Mouse (Mus musculus) small intestine, adult 2 months (tissue): ENCODE data around the gene Lin28a. TPM values are rescaled to one million over a fixed set of nuclear protein-coding genes. Genes with fewer than 3 reads are reported as not detected.
A peak's percentile ranks its signal among the peaks of the same experiment; 100 is the strongest.

Source experiments
- H3K27ac ChIP-seq: fragments of 200-500 bp; 2 replicates; pipeline ENCODE4 v1.5.1; 2012; ENCODE audit warnings: low read depth, low read length, control low read depth, inconsistent platforms; ENCODE audit not compliant: insufficient read depth
- H3K27me3 ChIP-seq: fragments of 200-500 bp; 2 replicates; pipeline ENCODE4 v1.6.1; 2012; ENCODE audit warnings: mild to moderate bottlenecking, moderate library complexity, low read length, inconsistent platforms; ENCODE audit not compliant: control insufficient read depth, insufficient read depth
- H3K36me3 ChIP-seq: fragments of 200-500 bp; 2 replicates; pipeline ENCODE4 v1.6.1; 2012; ENCODE audit warnings: mild to moderate bottlenecking, low read length, control low read depth, inconsistent platforms; ENCODE audit not compliant: control insufficient read depth, insufficient read depth
- H3K4me1 ChIP-seq: fragments of 200-500 bp; 2 replicates; pipeline ENCODE4 v1.6.1; 2012; ENCODE audit warnings: low read length, inconsistent platforms, mixed read lengths; ENCODE audit not compliant: control insufficient read depth, insufficient read depth, insufficient read length
- H3K4me3 ChIP-seq: fragments of 200-500 bp; 2 replicates; pipeline ENCODE4 v1.5.1; 2012; ENCODE audit warnings: low read depth, mild to moderate bottlenecking, control low read depth, inconsistent platforms, low read length, moderate library complexity
- CTCF ChIP-seq: fragments of 200-500 bp; IDR thresholded peaks from 2 replicates; pipeline ENCODE4 v1.5.1; 2012; ENCODE audit warnings: low read depth, mild to moderate bottlenecking, control low read depth, inconsistent platforms, low read length, moderate library complexity, mixed read lengths; ENCODE audit not compliant: insufficient replicate concordance, insufficient read length; ENCODE audit errors: extremely low read depth
- POLR2A ChIP-seq: fragments of 200-500 bp; IDR thresholded peaks from 2 replicates; pipeline ENCODE4 v1.6.1; 2012; ENCODE audit warnings: low read depth, mild to moderate bottlenecking, control low read depth, inconsistent platforms, low read length, moderate library complexity
- WGBS: fragments of 180-500 bp; shearing (Covaris S2); methylation state at CpG from one replicate; pipeline ENCODE4 v1.1.7; 2018; 5-methylcytosine and 5-hydroxymethylcytosine counted together
- polyA plus RNA-seq: library from polyadenylated mRNA; depleted of rRNA; stranded (reverse); fragments of >200 nt; gene quantifications from 2 replicates; pipeline ENCODE4 v1.2.3, GENCODE M21; 2012

Lin28a gene
- polyA plus RNA-seq, 1 experiment, result not detected

DNA sequence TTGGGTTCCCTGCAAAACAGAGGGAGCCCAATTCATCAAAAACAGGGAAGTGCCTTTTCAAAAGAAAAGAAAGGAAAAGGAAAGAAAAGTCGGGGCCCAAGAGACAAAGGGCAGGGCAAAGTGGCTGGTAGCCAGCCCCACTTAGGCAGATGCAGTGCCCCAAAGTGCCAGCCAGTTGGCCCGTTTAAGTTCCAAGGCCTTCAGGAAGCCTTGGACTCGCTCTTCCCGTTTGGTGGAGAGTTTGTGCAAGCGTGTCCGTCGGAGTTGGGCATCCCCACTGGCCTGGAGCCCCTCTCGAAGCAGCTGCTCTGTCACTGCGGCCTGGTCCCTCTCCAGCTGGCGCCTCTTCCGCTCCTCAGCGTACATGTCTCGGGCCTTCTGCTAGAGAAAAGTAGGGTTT lies 47.8 kb downstream of the Lin28a start:
- 63% methylated on average over 13 of the region's 13 CpGs for WGBS

DNA sequence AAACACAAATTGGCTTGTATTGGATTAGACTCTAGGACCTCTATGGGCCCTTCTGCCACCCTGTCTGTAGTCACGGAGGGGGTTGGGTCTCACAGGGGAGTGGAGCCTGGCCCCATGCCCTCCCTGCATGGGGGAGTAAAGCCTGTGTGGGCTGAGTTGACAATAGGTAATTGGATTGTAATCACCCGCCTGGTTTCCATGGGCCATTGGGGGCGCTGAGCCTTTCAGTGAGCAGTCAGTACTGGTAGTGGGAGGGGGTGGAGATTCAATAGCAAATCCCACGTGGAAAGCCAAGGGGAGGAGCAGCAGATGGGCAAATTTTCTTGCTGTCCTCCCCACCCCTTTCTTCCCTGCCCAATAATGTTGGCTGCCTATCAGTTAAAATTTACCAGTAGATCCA lies 48.4 kb downstream of the Lin28a start:
- Histone ChIP-seq H3K4me3 (no peak overlapping the region), H3K27ac (no peak overlapping the region), H3K27me3 (no peaks in the 10 kb centered on the region), H3K36me3 (peaks cover 7% of the 10 kb centered on the region; the same call in 1 of the 2 replicates), H3K4me1 (peaks cover 7% of the 10 kb centered on the region; the same call in 1 of the 2 replicates)
- WGBS, result 64% methylated on average over 4 of the region's 4 CpGs
- TF ChIP-seq POLR2A (no peak), CTCF (no peak)

More for the DNA sequence above, 47.8 kb downstream of the Lin28a start:
- Histone ChIP-seq H3K4me1 (peaks cover 7% of the 10 kb centered on the region; the same call in 1 of the 2 replicates), H3K4me3 (no peak overlapping the region), H3K36me3 (0 out of 2 replicates have a peak, but pooled peaks cover 3% of the 10 kb centered on the region), H3K27me3 (no peaks in the 10 kb centered on the region), H3K27ac (no peak overlapping the region)
- no peak for TF ChIP-seq CTCF
- no peak for TF ChIP-seq POLR2A

DNA sequence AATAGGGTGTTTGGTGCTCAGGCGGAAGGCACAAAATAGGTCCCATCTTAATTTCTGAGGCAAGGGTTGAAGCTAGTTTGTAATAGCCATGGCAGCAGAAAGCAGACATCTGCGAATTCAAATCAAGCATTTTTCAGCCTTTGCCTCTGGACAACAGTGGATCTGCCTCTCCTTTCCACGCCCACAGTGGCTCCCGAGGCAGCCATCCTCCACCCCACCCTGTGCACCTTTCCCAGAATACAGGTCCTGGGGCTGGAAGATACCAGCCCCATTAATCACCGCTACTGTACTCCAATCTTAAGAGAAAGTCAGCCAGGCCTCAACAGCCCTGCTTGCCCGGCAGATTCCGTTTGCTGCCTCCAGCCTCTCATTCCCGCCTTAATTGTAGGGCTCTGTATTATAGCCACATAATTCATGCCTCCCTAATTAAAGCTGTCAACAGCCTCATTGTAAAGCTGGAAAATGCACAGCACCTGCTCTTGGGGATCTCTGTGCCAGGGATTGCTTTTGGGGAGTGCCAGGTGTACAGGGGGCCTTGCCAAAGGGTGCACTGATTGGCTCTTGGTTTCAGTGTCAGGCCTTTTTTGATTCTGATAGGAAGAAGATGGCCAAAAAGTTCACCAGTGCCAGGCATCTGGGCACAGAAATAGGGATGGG lies 49.4 kb downstream of the Lin28a start:
- H3K36me3 ChIP-seq, result peaks cover 10% of the 10 kb centered on the region
- 45% methylated on average over 8 of the region's 8 CpGs for WGBS
- no peak for TF ChIP-seq POLR2A
- TF ChIP-seq CTCF, result no peak
- peaks cover 7% of the 10 kb centered on the region; the same call in 1 of the 2 replicates for H3K4me1 ChIP-seq
- H3K27me3 ChIP-seq, result no peaks in the 10 kb centered on the region
- no peak overlapping the region for H3K4me3 ChIP-seq
- no peak overlapping the region for H3K27ac ChIP-seq

DNA sequence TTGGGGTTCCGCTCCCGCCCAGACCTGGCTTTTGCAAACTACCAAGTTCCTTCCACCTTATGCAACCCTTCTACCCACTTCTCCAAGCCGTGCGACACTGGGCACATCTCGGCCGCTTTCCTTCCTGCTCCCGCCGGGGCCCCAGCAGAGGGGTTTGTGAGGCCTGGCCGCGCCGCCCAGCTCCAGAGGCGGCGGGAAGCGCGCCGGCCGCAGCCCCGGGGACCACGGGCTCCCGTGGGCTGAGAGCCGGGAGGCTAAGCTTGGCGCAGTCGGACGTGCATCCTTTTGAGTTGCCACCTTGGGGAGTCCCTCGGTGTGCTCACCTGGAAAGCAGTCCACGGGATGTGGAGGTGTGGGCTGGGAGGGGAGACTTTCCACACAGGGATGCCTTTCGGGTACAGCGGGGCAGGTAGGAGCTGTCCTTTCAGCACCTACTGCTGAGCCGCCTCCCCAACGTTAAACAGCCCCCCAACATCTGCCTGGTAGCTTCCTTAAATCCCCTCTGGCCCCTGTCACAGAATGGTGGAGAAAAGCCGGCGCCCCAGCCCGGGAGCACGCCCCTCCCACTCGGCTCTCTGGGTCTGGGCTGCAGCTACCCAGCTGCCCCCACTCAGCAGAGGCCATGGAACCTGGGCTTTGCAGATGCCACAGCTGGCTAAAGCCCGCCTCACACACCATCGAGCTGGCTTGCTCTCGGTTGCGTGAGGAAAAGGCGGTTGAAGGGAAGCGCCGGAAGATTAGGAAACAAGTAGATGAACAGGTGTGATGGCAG lies 50.3 kb downstream of the Lin28a start, which contains the start of gene Hmgn2:
TSS of gene Hmgn2 (minus strand) at position 501 of the 772 bp plus-strand sequence.
- Histone ChIP-seq H3K27ac (peak within 1 kb of the TSS; percentile 92), H3K27me3 (no peaks in the 10 kb centered on the region), H3K4me1 (peaks cover 7% of the 10 kb centered on the region; the same call in 1 of the 2 replicates), H3K36me3 (peaks cover 16% of the 10 kb centered on the region), H3K4me3 (peak within 1 kb of the TSS; percentile 98)
- TF ChIP-seq POLR2A (no peak), CTCF (no peak)
- under 1% methylated on average over 42 of the region's 42 CpGs for WGBS

DNA sequence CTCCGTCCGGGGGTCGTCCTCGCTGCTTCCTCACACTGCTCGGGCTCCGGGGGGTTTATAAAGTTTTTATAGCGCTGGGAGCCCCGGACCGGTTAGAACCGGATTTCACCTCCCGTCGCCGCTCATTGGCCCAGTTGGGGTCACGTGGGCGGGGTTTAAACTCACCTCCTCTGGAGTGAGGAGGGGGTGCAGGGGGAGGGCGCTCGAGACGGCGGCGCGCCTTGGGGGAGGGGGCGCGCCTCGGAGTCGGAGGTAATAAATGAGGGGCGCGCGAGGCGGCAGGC lies 50.8 kb downstream of the Lin28a start:
- peaks cover 16% of the 10 kb centered on the region for H3K36me3 ChIP-seq
- peak overlapping the region; percentile 98 for H3K4me3 ChIP-seq
- H3K27ac ChIP-seq, result peak overlapping the region; percentile 92
- H3K4me1 ChIP-seq, result peaks cover 7% of the 10 kb centered on the region; the same call in 1 of the 2 replicates
- WGBS, result 0% methylated on average over 29 of the region's 29 CpGs
- TF ChIP-seq POLR2A (no peak), CTCF (no peak)
- H3K27me3 ChIP-seq, result no peaks in the 10 kb centered on the region

DNA sequence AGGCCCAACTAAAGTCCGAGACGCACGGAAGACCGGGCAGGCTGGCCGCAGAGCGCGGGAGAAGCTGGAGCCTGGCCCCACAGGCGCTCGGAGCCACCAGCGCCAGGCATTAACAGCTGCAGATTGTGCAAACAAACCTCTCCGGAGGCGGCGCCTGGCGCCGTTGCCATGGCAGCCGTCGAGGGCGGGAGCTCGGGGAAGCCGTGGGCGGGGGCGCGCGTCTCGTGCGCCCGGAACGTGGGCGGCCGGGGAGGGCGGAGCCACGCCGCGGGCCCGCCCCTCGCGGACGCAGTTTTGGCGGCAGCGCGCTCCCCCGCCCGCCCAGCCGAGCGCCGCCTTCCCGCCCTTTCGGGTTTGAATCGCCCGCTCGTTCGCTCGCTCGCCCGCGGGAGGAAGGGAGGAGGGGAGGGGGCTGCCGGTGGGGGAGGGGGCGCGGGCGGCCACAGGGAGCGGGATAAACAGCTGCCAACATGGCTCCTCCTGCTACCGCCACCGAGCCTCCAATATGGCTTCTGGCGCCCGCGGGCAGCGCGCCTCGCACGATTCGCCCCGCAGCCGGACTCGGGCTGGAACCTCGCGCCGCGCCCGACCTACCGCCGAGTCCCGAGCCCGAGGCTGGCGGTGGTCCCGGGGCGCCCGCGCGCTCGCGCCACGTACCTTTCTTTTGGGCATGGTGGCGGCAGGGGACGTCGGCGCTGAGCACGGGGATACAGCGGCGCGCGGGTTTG lies 51.3 kb downstream of the Lin28a start:
- H3K27ac ChIP-seq, result peak overlapping the region; percentile 92
- no peaks in the 10 kb centered on the region for H3K27me3 ChIP-seq
- peaks cover 7% of the 10 kb centered on the region; the same call in 1 of the 2 replicates for H3K4me1 ChIP-seq
- no peak for TF ChIP-seq CTCF
- peak; percentile 48 for TF ChIP-seq POLR2A
- H3K4me3 ChIP-seq, result peak overlapping the region; percentile 98
- under 1% methylated on average over 98 of the region's 101 CpGs for WGBS
- H3K36me3 ChIP-seq, result peaks cover 16% of the 10 kb centered on the region
